Mouse (Mus musculus) MEL (cell line): Measurements from ENCODE around the gene Ap3m1. TPM values are rescaled to one million over a fixed set of nuclear protein-coding genes. Genes with fewer than 3 reads are reported as not detected.

Experiments
- DNase-seq: peaks from one replicate; pipeline ENCODE4 v3.0.0; 2011; ENCODE audit warnings: low read depth, low spot score
- H3K27ac ChIP-seq: 2 replicates; pipeline ENCODE4 v1.5.1; 2012; ENCODE audit warnings: low read depth, mild to moderate bottlenecking, control low read depth, low read length, moderate library complexity; ENCODE audit not compliant: control insufficient read depth
- H3K27me3 ChIP-seq, 2 experiments: fragments of 150-350 bp in 1 of 2; sonication (generic) in 1 of 2; 2 replicates each; pipeline ENCODE4 v1.6.1; 2012; ENCODE audit warnings: low read length in 2 of 2, mild to moderate bottlenecking in 2 of 2, improper control_type of control experiment in 1 of 2, moderate library complexity in 1 of 2; ENCODE audit not compliant: insufficient read depth in 2 of 2, control insufficient read depth in 1 of 2
- H3K36me3 ChIP-seq, 2 experiments: 2 replicates each; pipeline ENCODE4 v1.6.1; 2012 to 2014; ENCODE audit warnings: low read length in 2 of 2, improper control_type of control experiment in 1 of 2, inconsistent platforms in 1 of 2, mild to moderate bottlenecking in 1 of 2; ENCODE audit not compliant: insufficient read depth in 2 of 2, control insufficient read depth in 1 of 2
- H3K4me1 ChIP-seq, 2 experiments: fragments of 150-350 bp in 1 of 2; sonication (generic) in 1 of 2; 2 replicates each; pipeline ENCODE4 v1.6.1; 2012; ENCODE audit warnings: low read length in 2 of 2, improper control_type of control experiment in 1 of 2, mild to moderate bottlenecking in 1 of 2; ENCODE audit not compliant: insufficient read depth in 2 of 2, control insufficient read depth in 1 of 2
- H3K4me3 ChIP-seq, 2 experiments: fragments of 150-350 bp in 1 of 2; sonication (generic) in 1 of 2; 2 replicates each; pipeline ENCODE4 v1.5.1; 2012; ENCODE audit warnings: low read depth in 2 of 2, low read length in 2 of 2, mild to moderate bottlenecking in 2 of 2, moderate library complexity in 2 of 2, control low read depth in 1 of 2, improper control_type of control experiment in 1 of 2; ENCODE audit not compliant: control insufficient read depth in 1 of 2, insufficient read depth in 1 of 2
- H3K79me2 ChIP-seq: 2 replicates; pipeline ENCODE4 v1.6.1; 2012; ENCODE audit warnings: mild to moderate bottlenecking, low read length, moderate library complexity; ENCODE audit not compliant: control insufficient read depth, poor library complexity, insufficient read depth
- H3K9ac ChIP-seq: 2 replicates; pipeline ENCODE4 v1.6.1; 2012; ENCODE audit warnings: low read depth, mild to moderate bottlenecking, control low read depth, low read length, moderate library complexity; ENCODE audit not compliant: control insufficient read depth, poor library complexity, severe bottlenecking
- H3K9me3 ChIP-seq: fragments of 150-350 bp; sonication (generic); replicated peaks from 2 replicates; pipeline ENCODE4 v1.6.1; 2012; ENCODE audit warnings: mild to moderate bottlenecking, low read length, improper control_type of control experiment, moderate library complexity; ENCODE audit not compliant: insufficient read depth
- BHLHE40 ChIP-seq: IDR thresholded peaks from 2 replicates; pipeline ENCODE4 v1.6.1; 2012; ENCODE audit warnings: low read depth, mild to moderate bottlenecking, inconsistent platforms, low read length, improper control_type of control experiment, borderline replicate concordance
- CHD1 ChIP-seq: IDR thresholded peaks from 2 replicates; pipeline ENCODE4 v1.6.1; 2012; ENCODE audit warnings: low read depth, mild to moderate bottlenecking, inconsistent platforms, low read length, improper control_type of control experiment
- CTCF ChIP-seq, 3 experiments: IDR thresholded peaks in 2 of 3; conservative IDR thresholded peaks in 1 of 3; 2 replicates each; pipeline ENCODE4 v1.5.1; 2011 to 2012; ENCODE audit warnings: low read length in 3 of 3, low read depth in 2 of 3, mild to moderate bottlenecking in 2 of 3, improper control_type of control experiment in 1 of 3, inconsistent platforms in 1 of 3, mixed read lengths in 1 of 3, moderate library complexity in 1 of 3; ENCODE audit not compliant: control insufficient read depth in 1 of 3, insufficient read depth in 1 of 3, poor library complexity in 1 of 3, severe bottlenecking in 1 of 3
- EP300 ChIP-seq, 2 experiments: IDR thresholded peaks; 2 replicates each; pipeline ENCODE4 v1.6.1; 2011; ENCODE audit warnings: improper control_type of control experiment in 2 of 2, low read length in 2 of 2, low read depth in 1 of 2, mild to moderate bottlenecking in 1 of 2
- ETS1 ChIP-seq: IDR thresholded peaks from 2 replicates; pipeline ENCODE4 v1.6.1; 2012; ENCODE audit warnings: low read depth, mild to moderate bottlenecking, inconsistent platforms, low read length, improper control_type of control experiment, moderate library complexity
- HCFC1 ChIP-seq: IDR thresholded peaks from 2 replicates; pipeline ENCODE4 v1.6.1; 2012; ENCODE audit warnings: low read depth, mild to moderate bottlenecking, inconsistent platforms, low read length, improper control_type of control experiment, moderate library complexity
- JUND ChIP-seq: IDR thresholded peaks from 2 replicates; pipeline ENCODE4 v1.6.1; 2011; ENCODE audit warnings: low read depth, mild to moderate bottlenecking, improper control_type of control experiment, low read length
- KAT2A ChIP-seq: conservative IDR thresholded peaks from 2 replicates; pipeline ENCODE4 v1.6.1; 2012; ENCODE audit warnings: low read depth, low read length, improper control_type of control experiment, inconsistent platforms
- MEF2A ChIP-seq: IDR thresholded peaks from 2 replicates; pipeline ENCODE4 v1.6.1; 2014; ENCODE audit warnings: low read depth, mild to moderate bottlenecking, inconsistent platforms, low read length, improper control_type of control experiment; ENCODE audit not compliant: poor library complexity, insufficient replicate concordance, severe bottlenecking; ENCODE audit errors: extremely low read depth
- MXI1 ChIP-seq: IDR thresholded peaks from 2 replicates; pipeline ENCODE4 v1.6.1; 2011; ENCODE audit warnings: mild to moderate bottlenecking, low read depth, low read length, improper control_type of control experiment
- MYC ChIP-seq: IDR thresholded peaks from 2 replicates; pipeline ENCODE4 v1.6.1; 2011; ENCODE audit warnings: low read depth, mild to moderate bottlenecking, low read length, improper control_type of control experiment, moderate library complexity
- NRF1 ChIP-seq: IDR thresholded peaks from 2 replicates; pipeline ENCODE4 v1.6.1; 2014; ENCODE audit warnings: low read depth, mild to moderate bottlenecking, inconsistent platforms, low read length, improper control_type of control experiment, moderate library complexity; ENCODE audit not compliant: poor library complexity, insufficient read depth, severe bottlenecking
- POLR2A ChIP-seq, 2 experiments: IDR thresholded peaks; 2 replicates each; pipeline ENCODE4 v1.6.1; 2011 to 2012; ENCODE audit warnings: low read length in 2 of 2, mild to moderate bottlenecking in 2 of 2, control low read depth in 1 of 2, improper control_type of control experiment in 1 of 2, low read depth in 1 of 2, moderate library complexity in 1 of 2; ENCODE audit not compliant: control insufficient read depth in 1 of 2, insufficient read depth in 1 of 2, poor library complexity in 1 of 2
- POLR2AphosphoS2 ChIP-seq: IDR thresholded peaks from 2 replicates; pipeline ENCODE4 v1.6.1; 2011; ENCODE audit warnings: low read length, improper control_type of control experiment
- POLR2AphosphoS5 ChIP-seq: IDR thresholded peaks from 2 replicates; pipeline ENCODE4 v1.6.1; 2012; ENCODE audit warnings: low read depth, borderline replicate concordance, mild to moderate bottlenecking, inconsistent platforms, low read length, moderate library complexity, mixed read lengths
- RCOR1 ChIP-seq: IDR thresholded peaks from 2 replicates; pipeline ENCODE4 v1.6.1; 2012; ENCODE audit warnings: low read depth, mild to moderate bottlenecking, inconsistent platforms, low read length, improper control_type of control experiment
- SMC3 ChIP-seq: IDR thresholded peaks from 2 replicates; pipeline ENCODE4 v1.6.1; 2011; ENCODE audit warnings: low read depth, low read length, improper control_type of control experiment
- TAL1 ChIP-seq: IDR thresholded peaks from 2 replicates; pipeline ENCODE4 v1.6.1; 2012; ENCODE audit warnings: mild to moderate bottlenecking, inconsistent platforms, low read length, moderate library complexity, mixed read lengths
- TBP ChIP-seq: IDR thresholded peaks from 2 replicates; pipeline ENCODE4 v1.8.0; 2011; ENCODE audit warnings: low read depth, low read length, improper control_type of control experiment
- UBTF ChIP-seq: IDR thresholded peaks from 2 replicates; pipeline ENCODE4 v1.6.1; 2012; ENCODE audit warnings: low read depth, mild to moderate bottlenecking, inconsistent platforms, low read length, improper control_type of control experiment, moderate library complexity, borderline replicate concordance; ENCODE audit not compliant: insufficient read depth
- USF1 ChIP-seq: IDR thresholded peaks from 2 replicates; pipeline ENCODE4 v1.6.1; 2014; ENCODE audit warnings: low read depth, mild to moderate bottlenecking, inconsistent platforms, low read length, improper control_type of control experiment, moderate library complexity
- ZC3H11A ChIP-seq: IDR thresholded peaks from 2 replicates; pipeline ENCODE4 v1.6.1; 2012; ENCODE audit warnings: low read depth, mild to moderate bottlenecking, inconsistent platforms, low read length, improper control_type of control experiment
- ZKSCAN1 ChIP-seq: IDR thresholded peaks from 2 replicates; pipeline ENCODE4 v1.6.1; 2012; ENCODE audit warnings: low read depth, mild to moderate bottlenecking, inconsistent platforms, low read length, improper control_type of control experiment, moderate library complexity
- ZNF384 ChIP-seq: IDR thresholded peaks from 2 replicates; pipeline ENCODE4 v1.6.1; 2012; ENCODE audit warnings: low read depth, mild to moderate bottlenecking, inconsistent platforms, low read length, improper control_type of control experiment
- polyA plus RNA-seq, 2 experiments: library from polyadenylated mRNA; stranded (reverse) in 1 of 2; unstranded in 1 of 2; fragments of >175 nt in 1 of 2; fragments of >200 nt in 1 of 2; gene quantifications; 2 replicates each; pipeline versions ENCODE4 v1.2.1 to v1.2.4; 2012; ENCODE audit warnings: low replicate concordance in 2 of 2, low read depth in 1 of 2; ENCODE audit not compliant: insufficient read length in 2 of 2, insufficient read depth in 1 of 2, missing spikeins in 1 of 2
- total RNA-seq: library from RNA; depleted of rRNA; stranded (reverse); fragments of 300-350 nt; gene quantifications from 2 replicates; pipeline ENCODE4 v1.2.3, GENCODE M21; 2012

The Ap3m1 gene
- total and polyA plus RNA-seq, 3 experiments: 31.8 to 47.4 TPM; not detected in 1

GRCm38 (mm10) chr14:21052781-21053130, 448 bp upstream of the Ap3m1 start (continued):
- TF ChIP-seq JUND: no peak
- TF ChIP-seq ZKSCAN1: no peak
- no peak for TF ChIP-seq CHD1
- TF ChIP-seq MEF2A: no peak
- no peak for TF ChIP-seq RCOR1
- TF ChIP-seq CTCF (IDR thresholded peaks at IDR 0.05 in 2 of 3, conservative IDR thresholded peaks at IDR 0.05 in 1 of 3; ENCODE audit: control insufficient read depth in 1 of 3, insufficient read depth in 1 of 3, low read depth in 2 of 3, low read length in 3 of 3, poor library complexity in 1 of 3, severe bottlenecking in 1 of 3): peak in 1 of 3 experiments; percentile 36; a peak in 2 of 6 replicates
- no peak for TF ChIP-seq HCFC1
- no peak; a peak in 1 of 4 replicates for TF ChIP-seq EP300 (IDR thresholded peaks at IDR 0.05; ENCODE audit: low read depth in 1 of 2, low read length in 2 of 2)

- H3K4me1 ChIP-seq: peaks cover 3 to 8% of the 10 kb centered on the region in 2 experiments; a peak in 3 of 4 replicates
- TF ChIP-seq NRF1 (peak; percentile 42; the same call in 1 of the 2 replicates), ZC3H11A (no peak), MEF2A (no peak), POLR2A (IDR thresholded peaks at IDR 0.05; ENCODE audit: control insufficient read depth in 1 of 2, insufficient read depth in 1 of 2, low read depth in 1 of 2, low read length in 2 of 2, poor library complexity in 1 of 2) (peak in 1 of 2 experiments; percentile 45; a peak in 2 of 4 replicates), CHD1 (no peak), ZNF384 (peak; percentile 85), POLR2AphosphoS5 (no peak), KAT2A (no peak), UBTF (no peak)
- TF ChIP-seq, all 39 proteins: peak for 3
These were observed 762 bp downstream of the Ap3m1 start for GRCm38 (mm10) chr14:21051380-21052111.

DNA sequence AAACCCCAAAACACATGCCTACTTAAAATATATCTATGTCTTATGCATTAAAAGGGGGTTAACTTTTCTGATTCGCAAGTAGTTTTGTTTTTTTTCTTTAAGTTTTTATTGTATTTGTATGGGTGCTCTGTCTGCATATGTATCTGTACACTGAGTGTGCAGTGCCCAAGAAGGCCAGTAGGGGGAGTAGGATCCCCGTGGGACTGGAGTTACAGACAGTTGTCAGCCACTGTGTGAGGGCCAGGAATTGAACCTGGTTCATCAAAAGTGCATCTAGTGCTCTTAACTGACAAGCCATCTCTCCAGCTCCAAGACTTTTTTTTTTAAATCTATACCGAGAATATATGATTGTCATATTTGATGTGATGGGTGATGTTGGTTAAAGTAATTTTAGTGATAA, 1.6 kb downstream of the Ap3m1 start:
- no peaks in the 10 kb centered on the region for H3K9me3 ChIP-seq
- peaks cover 3 to 8% of the 10 kb centered on the region in 2 experiments; a peak in 3 of 4 replicates for H3K4me1 ChIP-seq
- H3K36me3 ChIP-seq: peaks cover 0 to 10% of the 10 kb centered on the region in 2 experiments; a peak in 2 of 4 replicates
- H3K27me3 ChIP-seq: no peaks in the 10 kb centered on the region
- peaks cover 37% of the 10 kb centered on the region for H3K79me2 ChIP-seq
- H3K27ac ChIP-seq: no peak overlapping the region
- H3K9ac ChIP-seq: no peak overlapping the region
- DNase-seq: peak; percentile 78
- peak overlapping the region in 1 of 2 experiments; percentile 95; a peak in 2 of 4 replicates for H3K4me3 ChIP-seq
- TF ChIP-seq POLR2AphosphoS5: no peak
- TF ChIP-seq MYC: no peak
- no peak for TF ChIP-seq TAL1
- peak; percentile 64 to 79 (median 73) for TF ChIP-seq CTCF (IDR thresholded peaks at IDR 0.05 in 2 of 3, conservative IDR thresholded peaks at IDR 0.05 in 1 of 3; ENCODE audit: control insufficient read depth in 1 of 3, insufficient read depth in 1 of 3, low read depth in 2 of 3, low read length in 3 of 3, poor library complexity in 1 of 3, severe bottlenecking in 1 of 3)
- TF ChIP-seq JUND: no peak
- TF ChIP-seq UBTF: no peak
- TF ChIP-seq MXI1: no peak
- TF ChIP-seq BHLHE40: no peak
- TF ChIP-seq USF1: no peak
- TF ChIP-seq CHD1: no peak
- peak; percentile 22; the same call in 1 of the 2 replicates for TF ChIP-seq ZC3H11A
- no peak for TF ChIP-seq POLR2AphosphoS2
- TF ChIP-seq EP300 (IDR thresholded peaks at IDR 0.05; ENCODE audit: low read depth in 1 of 2, low read length in 2 of 2): 0 out of 4 replicates have a peak, but pooled peaks of 1 of the 2 experiments have one; percentile 22
- TF ChIP-seq RCOR1: no peak
- TF ChIP-seq ETS1: 0 out of 2 replicates have a peak, but pooled peaks have one; percentile 3
- no peak for TF ChIP-seq ZNF384
- TF ChIP-seq ZKSCAN1: no peak
- TF ChIP-seq TBP: no peak
- TF ChIP-seq SMC3: peak; percentile 45

More at GRCm38 (mm10) chr14:21051380-21052111, 762 bp downstream of the Ap3m1 start:
- no peak for DNase-seq
- peak overlapping the region; percentile 65 to 95 for H3K4me3 ChIP-seq
- peak overlapping the region; percentile 81 for H3K9ac ChIP-seq
- peaks cover 0 to 10% of the 10 kb centered on the region in 2 experiments; a peak in 2 of 4 replicates for H3K36me3 ChIP-seq
- peak overlapping the region; percentile 92 for H3K27ac ChIP-seq
- H3K9me3 ChIP-seq: no peaks in the 10 kb centered on the region
- no peaks in the 10 kb centered on the region for H3K27me3 ChIP-seq
- peaks cover 37% of the 10 kb centered on the region for H3K79me2 ChIP-seq
